Mouse (Mus musculus): ENCODE measurements around the gene Prr3. TPM values are rescaled to one million over a fixed set of nuclear protein-coding genes. Genes with fewer than 3 reads are reported as not detected.

The Prr3 gene
- polyA plus RNA-seq, 1 experiment = 19.0 TPM

DNA sequence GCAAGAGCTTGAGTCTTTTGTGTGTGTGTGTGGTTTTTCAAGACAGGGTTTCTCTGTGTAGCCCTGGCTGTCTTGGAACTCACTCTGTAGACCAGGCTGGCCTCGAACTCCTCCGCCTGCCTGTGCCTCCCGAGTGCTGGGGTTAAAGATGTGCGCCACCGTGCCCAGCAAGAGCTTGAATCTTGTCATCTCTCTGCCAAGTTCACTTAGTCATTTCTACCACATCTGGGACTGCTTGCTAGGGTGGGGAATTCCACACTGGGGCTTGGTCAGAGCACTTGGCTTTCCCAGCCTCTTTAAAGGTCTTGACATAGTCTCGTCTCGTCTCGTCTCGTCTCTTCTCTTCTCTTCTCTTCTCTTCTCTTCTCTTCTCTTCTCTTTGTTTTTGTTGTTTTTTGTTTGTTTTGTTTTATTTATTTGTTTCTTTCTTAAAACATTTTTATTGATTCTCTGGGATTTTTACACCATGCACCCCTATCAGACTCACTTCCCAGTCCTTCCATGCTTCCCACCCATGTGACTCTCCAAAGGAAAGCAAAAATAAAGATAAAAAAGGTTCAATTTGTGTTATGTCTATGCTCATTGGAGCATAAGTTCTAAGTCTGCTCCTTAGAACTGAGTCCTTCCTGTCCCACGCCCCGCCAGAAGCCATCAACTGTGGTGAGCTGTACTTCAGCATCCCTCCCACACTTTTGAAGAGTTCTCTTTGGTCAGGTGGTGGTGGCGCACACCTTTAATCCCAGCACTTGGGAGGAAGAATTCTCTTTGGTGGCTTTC is 21.3 kb upstream of the Prr3 start:
- TF ChIP-seq CTCF (IDR thresholded peaks at IDR 0.05; ENCODE audit: insufficient read depth, low read length) = no peak
- no peak for TF ChIP-seq POLR2A (IDR thresholded peaks at IDR 0.05; ENCODE audit: borderline replicate concordance, extremely low read depth, low read depth, low read length)
- Histone ChIP-seq H3K4me1 (ENCODE audit: control insufficient read depth, insufficient read depth, low read length) (peaks cover 3% of the 10 kb centered on the region; the same call in 1 of the 2 replicates), H3K4me3 (replicated peaks; ENCODE audit: extremely low read depth, low read depth, low read length) (no peak overlapping the region)
- no peak for DNase-seq
- 74% methylated on average over 12 of the region's 12 CpGs for WGBS

DNA sequence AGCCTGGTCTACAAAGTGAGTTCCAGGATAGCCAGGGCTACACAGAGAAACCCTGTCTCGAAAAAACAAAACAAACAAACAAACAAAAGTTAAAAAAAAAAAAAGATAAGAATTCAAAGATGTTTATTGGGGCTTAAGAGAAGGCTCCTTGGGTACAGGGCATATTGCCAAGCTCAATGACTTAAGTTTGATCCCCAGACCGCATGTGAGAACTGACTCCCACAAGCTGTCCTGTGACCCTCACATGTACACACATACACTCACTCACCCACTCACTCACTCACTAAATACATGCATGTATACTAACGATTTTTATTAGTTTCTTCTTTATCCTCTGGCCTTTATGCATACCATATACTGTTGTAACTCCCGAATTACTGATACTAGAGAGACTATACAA is 20.3 kb upstream of the Prr3 start:
- TF ChIP-seq CTCF (IDR thresholded peaks at IDR 0.05; ENCODE audit: insufficient read depth, low read length) = no peak
- TF ChIP-seq POLR2A (IDR thresholded peaks at IDR 0.05; ENCODE audit: borderline replicate concordance, extremely low read depth, low read depth, low read length) = no peak
- DNase-seq = no peak

DNA sequence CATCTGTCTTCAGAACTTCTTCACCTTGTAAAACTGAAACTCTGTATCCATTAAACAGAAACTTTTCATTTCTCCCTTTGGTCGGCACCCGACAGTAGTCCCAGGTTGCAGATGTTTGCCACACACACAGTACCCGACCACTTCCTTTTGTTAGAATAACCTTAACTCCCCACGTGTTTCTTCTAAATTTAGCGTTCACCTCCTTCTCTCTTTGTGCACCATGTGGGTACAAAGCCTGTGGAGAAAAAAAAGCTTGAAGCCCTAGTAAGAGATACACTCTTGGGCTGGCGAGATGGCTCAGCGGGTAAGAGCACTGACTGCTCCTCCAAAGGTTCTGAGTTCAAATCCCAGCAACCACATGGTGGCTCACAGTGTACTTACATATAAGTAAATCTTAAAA is 19.3 kb upstream of the Prr3 start:
- WGBS = 68% methylated on average over 7 of the region's 7 CpGs
- Histone ChIP-seq H3K4me3 (replicated peaks; ENCODE audit: extremely low read depth, low read depth, low read length) (no peak overlapping the region), H3K4me1 (ENCODE audit: control insufficient read depth, insufficient read depth, low read length) (peaks cover 6% of the 10 kb centered on the region; the same call in 1 of the 2 replicates)
- no peak for TF ChIP-seq CTCF (IDR thresholded peaks at IDR 0.05; ENCODE audit: insufficient read depth, low read length)
- TF ChIP-seq POLR2A (IDR thresholded peaks at IDR 0.05; ENCODE audit: borderline replicate concordance, extremely low read depth, low read depth, low read length) = no peak
- no peak for DNase-seq

More for the DNA sequence above, 20.3 kb upstream of the Prr3 start:
- WGBS = 56% methylated on average over 4 of the region's 4 CpGs
- Histone ChIP-seq H3K4me1 (ENCODE audit: control insufficient read depth, insufficient read depth, low read length) (peaks cover 5% of the 10 kb centered on the region; the same call in 1 of the 2 replicates), H3K4me3 (replicated peaks; ENCODE audit: extremely low read depth, low read depth, low read length) (no peak overlapping the region)

DNA sequence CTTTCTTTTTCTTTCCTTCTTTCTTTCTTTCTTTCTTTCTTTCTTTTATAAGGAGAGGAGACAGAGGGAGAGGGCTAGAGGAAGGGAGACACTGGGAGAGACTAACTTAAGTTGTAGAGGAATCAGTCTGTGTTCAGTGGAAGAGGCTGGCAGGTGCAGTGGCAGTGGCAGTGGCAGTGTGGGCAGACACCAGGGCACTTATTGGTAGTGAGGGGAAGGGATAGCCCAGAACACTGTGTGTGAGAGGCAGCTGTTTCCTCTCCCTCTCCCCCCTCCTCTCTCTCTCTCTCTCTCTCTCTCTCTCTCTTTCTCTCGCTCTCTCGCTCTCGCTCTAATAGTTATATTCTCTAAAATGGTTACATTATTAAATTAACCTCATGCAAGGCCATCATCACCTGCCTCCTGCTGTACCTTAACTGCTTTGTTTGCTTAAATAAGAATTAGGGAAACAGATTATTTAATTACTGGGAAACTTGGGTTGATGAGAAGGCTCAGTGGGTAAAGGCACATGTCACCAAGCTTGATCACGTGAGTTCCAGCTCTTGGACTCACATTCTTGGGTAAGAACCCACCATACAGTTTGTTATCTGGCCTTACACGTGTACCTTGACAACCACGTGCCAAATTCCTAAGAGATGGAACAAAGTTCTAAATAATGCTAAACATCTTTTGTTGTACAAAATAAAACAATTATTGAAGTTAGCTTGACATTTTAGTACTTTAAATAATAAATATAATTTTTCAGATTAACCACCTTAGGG is 18.7 kb upstream of the Prr3 start:
- Histone ChIP-seq H3K4me3 (replicated peaks; ENCODE audit: extremely low read depth, low read depth, low read length) (no peak overlapping the region), H3K4me1 (ENCODE audit: control insufficient read depth, insufficient read depth, low read length) (peaks cover 6% of the 10 kb centered on the region; the same call in 1 of the 2 replicates)
- TF ChIP-seq CTCF (IDR thresholded peaks at IDR 0.05; ENCODE audit: insufficient read depth, low read length) = no peak
- no peak for TF ChIP-seq POLR2A (IDR thresholded peaks at IDR 0.05; ENCODE audit: borderline replicate concordance, extremely low read depth, low read depth, low read length)
- 67% methylated on average over 6 of the region's 6 CpGs for WGBS
- no peak for DNase-seq

DNA sequence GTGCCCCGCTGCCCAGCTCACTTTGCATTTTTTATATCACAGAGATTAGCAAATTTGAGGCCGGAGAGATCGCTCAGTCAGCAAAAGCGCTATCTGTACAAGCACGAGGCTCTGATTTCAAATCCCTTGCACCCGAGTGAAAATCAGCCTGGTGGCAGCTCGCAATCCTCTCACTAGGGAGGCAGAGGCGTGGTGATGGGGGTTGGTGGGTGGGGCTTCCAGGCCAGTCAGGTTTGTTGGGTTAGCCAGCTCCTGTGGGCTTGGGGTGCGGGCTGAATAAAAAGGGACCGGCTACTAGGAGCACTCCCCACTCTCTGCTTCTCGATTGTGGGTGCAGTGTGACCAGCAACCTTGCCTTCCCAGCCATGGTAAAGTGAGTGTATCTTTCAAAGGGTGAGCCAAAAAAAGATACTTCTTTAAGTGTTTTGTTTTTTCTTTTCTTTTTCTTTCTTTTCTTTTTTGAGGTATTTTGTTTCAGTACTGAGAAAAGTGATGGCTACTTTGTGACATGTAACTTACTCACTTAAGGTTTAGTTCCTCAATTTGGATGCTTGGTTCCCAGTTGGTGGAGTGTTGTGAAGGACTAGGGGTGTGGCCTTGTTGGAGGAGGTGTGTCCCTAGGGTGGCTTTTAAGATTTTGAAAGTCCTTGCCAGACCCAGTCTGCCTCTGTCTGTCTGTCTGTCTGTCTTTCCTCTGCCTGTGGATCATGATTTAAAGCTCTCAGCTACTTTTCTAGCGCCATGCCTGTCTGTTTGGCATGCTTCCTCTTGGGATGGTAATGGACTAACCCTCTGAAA is 17.9 kb upstream of the Prr3 start:
- no peak for DNase-seq

DNA sequence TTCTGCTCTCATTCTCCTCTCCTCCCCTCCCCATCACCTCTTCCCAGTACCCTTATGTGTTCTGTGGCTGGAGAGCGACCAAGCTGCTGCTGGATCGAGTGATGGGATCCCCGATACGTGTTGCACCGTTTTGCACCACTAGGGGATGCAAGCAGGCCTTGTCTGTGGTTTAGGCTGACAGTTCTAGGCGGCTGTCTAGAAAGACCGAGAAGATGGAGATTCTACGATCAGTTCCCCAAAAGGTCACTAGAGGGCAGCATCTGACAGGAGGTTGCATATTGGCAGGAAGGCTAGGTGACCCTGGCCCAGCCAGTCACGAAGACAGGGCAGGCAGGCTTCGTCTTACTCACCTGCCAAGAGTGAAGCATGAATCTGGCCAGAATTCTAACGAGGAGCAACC is 16.9 kb upstream of the Prr3 start:
- Histone ChIP-seq H3K4me1 (ENCODE audit: control insufficient read depth, insufficient read depth, low read length) (peaks cover 6% of the 10 kb centered on the region; the same call in 1 of the 2 replicates), H3K4me3 (replicated peaks; ENCODE audit: extremely low read depth, low read depth, low read length) (no peak overlapping the region)
- TF ChIP-seq POLR2A (IDR thresholded peaks at IDR 0.05; ENCODE audit: borderline replicate concordance, extremely low read depth, low read depth, low read length) = 0 out of 2 replicates have a peak, but pooled peaks have one; percentile 3
- TF ChIP-seq CTCF (IDR thresholded peaks at IDR 0.05; ENCODE audit: insufficient read depth, low read length) = peak; percentile 95
- peak; percentile 93 for DNase-seq
- WGBS = under 1% methylated on average over 11 of the region's 11 CpGs

More for the DNA sequence above, 17.9 kb upstream of the Prr3 start:
- WGBS = 51% methylated on average over 12 of the region's 12 CpGs
- TF ChIP-seq POLR2A (IDR thresholded peaks at IDR 0.05; ENCODE audit: borderline replicate concordance, extremely low read depth, low read depth, low read length) (no peak), CTCF (IDR thresholded peaks at IDR 0.05; ENCODE audit: insufficient read depth, low read length) (no peak)
- no peak overlapping the region for H3K4me3 ChIP-seq (replicated peaks; ENCODE audit: extremely low read depth, low read depth, low read length)
- peaks cover 6% of the 10 kb centered on the region; the same call in 1 of the 2 replicates for H3K4me1 ChIP-seq (ENCODE audit: control insufficient read depth, insufficient read depth, low read length)

DNA sequence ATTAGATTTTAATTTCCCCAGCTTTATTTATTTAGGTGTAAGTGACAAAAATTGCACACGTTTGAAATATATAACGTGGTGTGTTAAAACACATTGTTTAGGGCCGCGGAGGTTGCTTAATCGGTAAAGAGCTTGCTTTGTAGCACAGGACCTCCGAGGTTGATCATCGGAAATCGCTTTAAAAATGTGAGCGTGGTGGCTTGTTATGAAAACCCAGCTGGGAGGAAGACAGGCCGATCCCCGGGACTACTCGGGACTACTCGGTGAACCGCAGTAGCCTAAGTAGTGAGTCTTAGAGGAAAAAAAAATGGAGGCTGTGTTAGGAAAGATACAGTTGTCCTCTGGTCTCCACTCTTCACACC is 14.8 kb upstream of the Prr3 start:
- Histone ChIP-seq H3K4me3 (replicated peaks; ENCODE audit: extremely low read depth, low read depth, low read length) (peak overlapping the region; percentile 63), H3K4me1 (ENCODE audit: control insufficient read depth, insufficient read depth, low read length) (peaks cover 6% of the 10 kb centered on the region; the same call in 1 of the 2 replicates)
- no peak for TF ChIP-seq CTCF (IDR thresholded peaks at IDR 0.05; ENCODE audit: insufficient read depth, low read length)
- no peak for TF ChIP-seq POLR2A (IDR thresholded peaks at IDR 0.05; ENCODE audit: borderline replicate concordance, extremely low read depth, low read depth, low read length)
- WGBS = under 1% methylated on average over 14 of the region's 14 CpGs
- no peak for DNase-seq

DNA sequence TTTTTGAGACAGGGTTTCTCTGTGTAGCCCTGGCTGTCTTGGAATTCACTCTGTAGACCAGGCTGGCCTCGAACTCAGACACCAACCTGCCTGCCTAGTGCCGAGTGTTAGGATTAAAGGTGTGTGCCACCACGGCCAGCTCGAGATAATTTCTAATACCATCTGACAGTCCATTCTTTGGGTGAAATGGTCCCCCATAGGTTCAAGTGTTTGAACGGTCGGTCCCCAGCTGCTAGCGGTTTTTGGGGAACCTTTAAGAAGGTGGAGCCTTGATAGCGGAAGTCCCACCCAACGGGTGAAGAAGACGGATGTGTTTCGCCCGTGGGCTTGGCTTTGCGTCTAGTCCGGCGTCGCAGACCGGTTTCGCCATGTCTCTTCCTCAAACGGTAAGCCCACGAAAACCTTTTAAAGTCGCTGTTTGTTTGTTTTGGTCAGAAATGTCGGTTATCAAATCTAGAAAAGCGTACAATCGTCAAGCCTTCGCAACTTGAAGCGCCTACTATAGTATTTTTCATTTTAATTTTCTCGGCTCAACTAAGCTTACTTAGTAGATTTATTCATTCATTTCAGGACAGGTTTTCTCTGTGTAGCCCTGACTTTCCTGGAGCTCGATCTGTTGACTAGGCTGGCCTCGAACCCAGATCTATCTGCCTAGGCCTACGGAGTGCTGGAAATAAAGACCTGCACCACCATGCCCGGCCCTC is 14.3 kb upstream of the Prr3 start:
- H3K4me3 ChIP-seq (replicated peaks; ENCODE audit: extremely low read depth, low read depth, low read length) = peak overlapping the region; percentile 63
- peak; percentile 80 for DNase-seq
- WGBS = 2% methylated on average over 31 of the region's 31 CpGs
- H3K4me1 ChIP-seq (ENCODE audit: control insufficient read depth, insufficient read depth, low read length) = peaks cover 6% of the 10 kb centered on the region; the same call in 1 of the 2 replicates
- TF ChIP-seq CTCF (IDR thresholded peaks at IDR 0.05; ENCODE audit: insufficient read depth, low read length) = no peak
- TF ChIP-seq POLR2A (IDR thresholded peaks at IDR 0.05; ENCODE audit: borderline replicate concordance, extremely low read depth, low read depth, low read length) = peak; percentile 84; the same call in 1 of the 2 replicates
